Mouse (Mus musculus) embryonic facial prominence, embryonic 12.5 days (tissue): ENCODE results near the gene Tgfbr3. TPM values are rescaled to one million over a fixed set of nuclear protein-coding genes. Genes with fewer than 3 reads are reported as not detected.
A peak's percentile ranks its signal among the peaks of the same experiment; 100 is the strongest.

Experiments used
- ATAC-seq: fragments of 200-750 bp; cut with Nextera tagmentation; 2 replicates; pipeline ENCODE4 v1.8.0; 2017; ENCODE audit not compliant: insufficient number of reproducible peaks, insufficient read depth, low FRiP score, low TSS enrichment
- H3K27ac ChIP-seq: fragments of 300-500 bp; sonication (generic); 2 replicates; pipeline ENCODE4 v1.5.1; 2016; ENCODE audit warnings: mild to moderate bottlenecking
- H3K27me3 ChIP-seq: fragments of 300-500 bp; sonication (generic); 2 replicates; pipeline ENCODE4 v1.6.1; 2016; ENCODE audit warnings: mild to moderate bottlenecking, moderate library complexity
- H3K36me3 ChIP-seq: fragments of 300-500 bp; sonication (generic); 2 replicates; pipeline ENCODE4 v1.6.1; 2016; ENCODE audit warnings: mild to moderate bottlenecking
- H3K4me1 ChIP-seq: fragments of 300-500 bp; sonication (generic); 2 replicates; pipeline ENCODE4 v1.6.1; 2016
- H3K4me2 ChIP-seq: fragments of 300-500 bp; sonication (generic); replicated peaks from 2 replicates; pipeline ENCODE4 v1.6.1; 2016; ENCODE audit warnings: mild to moderate bottlenecking, moderate library complexity
- H3K4me3 ChIP-seq: fragments of 300-500 bp; sonication (generic); 2 replicates; pipeline ENCODE4 v1.5.1; 2016; ENCODE audit warnings: mild to moderate bottlenecking
- H3K9ac ChIP-seq: fragments of 300-500 bp; sonication (generic); 2 replicates; pipeline ENCODE4 v1.6.1; 2016; ENCODE audit warnings: mild to moderate bottlenecking, moderate library complexity
- H3K9me3 ChIP-seq: fragments of 300-500 bp; sonication (generic); 2 replicates; pipeline ENCODE4 v1.6.1; 2016; ENCODE audit warnings: mild to moderate bottlenecking, moderate library complexity
- WGBS: fragments of 180-500 bp; shearing (Covaris S2); methylation state at CpG from one replicate; pipeline ENCODE4 v1.1.7; 2016; 5-methylcytosine and 5-hydroxymethylcytosine counted together
- polyA plus RNA-seq: library from polyadenylated mRNA; unstranded; fragments of >200 nt; fragmentation: Nextera tagmentation; extraction: Ambion mirVana; gene quantifications from 2 replicates; pipeline ENCODE4 v1.2.1, GENCODE M21; 2016

The Tgfbr3 gene
- polyA plus RNA-seq, 1 experiment from 2014 or later: 25.3 TPM

DNA sequence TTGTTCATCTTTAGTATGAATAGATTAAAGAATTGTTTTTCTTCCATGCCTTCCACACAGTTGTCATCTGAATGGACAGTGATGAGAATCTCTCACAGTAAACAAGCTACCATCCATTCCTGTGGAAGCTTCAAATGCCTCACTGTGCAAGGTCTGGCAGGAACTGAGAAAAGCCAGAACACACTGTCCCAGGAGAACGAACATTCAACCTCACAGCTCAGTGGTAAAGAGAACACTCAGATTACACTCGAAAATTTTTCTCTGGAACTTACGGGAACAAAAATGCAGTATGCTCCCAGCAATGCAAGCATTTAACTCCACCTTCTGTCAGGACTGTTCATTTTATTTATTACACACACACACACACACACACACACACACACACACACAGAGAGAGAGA lies 13.2 kb downstream of the Tgfbr3 start:
- H3K4me2 ChIP-seq: no peak overlapping the region
- peak overlapping the region; percentile 60; the same call in 1 of the 2 replicates for H3K27ac ChIP-seq
- ATAC-seq: no peak
- H3K4me3 ChIP-seq: no peak overlapping the region
- H3K4me1 ChIP-seq: peaks cover 44% of the 10 kb centered on the region
- H3K36me3 ChIP-seq: peaks cover 4% of the 10 kb centered on the region; the same call in 1 of the 2 replicates
- no peak overlapping the region for H3K9ac ChIP-seq
- 40% methylated on average over 3 of the region's 3 CpGs for WGBS
- H3K9me3 ChIP-seq: no peaks in the 10 kb centered on the region
- H3K27me3 ChIP-seq: no peaks in the 10 kb centered on the region

DNA sequence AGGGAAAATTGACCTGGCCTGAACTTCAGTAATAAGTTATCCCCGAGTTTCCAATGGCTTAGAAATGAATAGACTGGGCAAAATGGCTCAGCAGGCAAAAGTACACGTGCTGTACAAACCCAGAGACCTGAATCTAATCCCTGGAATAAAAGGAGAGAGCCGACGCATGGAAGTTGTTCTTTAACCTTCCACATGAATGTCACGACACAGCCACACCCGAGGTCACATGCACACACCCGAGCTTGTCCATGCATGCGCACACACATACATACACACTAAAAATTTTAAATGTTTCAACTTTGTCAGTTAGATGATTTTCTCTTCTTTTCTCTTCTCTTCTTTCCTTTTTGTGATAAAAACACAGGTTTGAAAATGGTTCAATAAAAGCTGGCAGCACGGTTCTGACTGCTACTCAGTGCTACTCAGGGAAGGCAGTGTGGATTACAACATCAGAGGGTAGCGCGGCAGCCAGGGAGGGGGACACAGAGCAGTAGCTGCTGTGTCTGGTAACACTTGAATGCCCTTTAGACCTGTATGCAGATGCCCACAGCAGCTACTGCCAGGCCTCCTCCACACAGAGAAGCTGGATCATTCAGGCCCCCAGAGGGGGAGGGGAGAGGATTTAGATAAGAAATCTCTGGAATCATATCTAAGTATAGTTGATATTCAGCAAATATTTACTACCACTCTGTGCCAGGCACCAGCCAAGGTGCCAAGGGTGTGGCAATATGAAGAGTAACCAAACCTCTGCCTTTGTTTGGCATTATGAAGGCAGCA lies 17.0 kb downstream of the Tgfbr3 start:
- WGBS: 56% methylated on average over 11 of the region's 11 CpGs
- no peaks in the 10 kb centered on the region for H3K9me3 ChIP-seq
- ATAC-seq: no peak
- peaks cover 66% of the 10 kb centered on the region for H3K4me1 ChIP-seq
- H3K4me3 ChIP-seq: no peak overlapping the region
- no peak overlapping the region for H3K27ac ChIP-seq
- no peak overlapping the region for H3K4me2 ChIP-seq
- H3K36me3 ChIP-seq: no peaks in the 10 kb centered on the region
- no peak overlapping the region for H3K9ac ChIP-seq
- no peaks in the 10 kb centered on the region for H3K27me3 ChIP-seq

DNA sequence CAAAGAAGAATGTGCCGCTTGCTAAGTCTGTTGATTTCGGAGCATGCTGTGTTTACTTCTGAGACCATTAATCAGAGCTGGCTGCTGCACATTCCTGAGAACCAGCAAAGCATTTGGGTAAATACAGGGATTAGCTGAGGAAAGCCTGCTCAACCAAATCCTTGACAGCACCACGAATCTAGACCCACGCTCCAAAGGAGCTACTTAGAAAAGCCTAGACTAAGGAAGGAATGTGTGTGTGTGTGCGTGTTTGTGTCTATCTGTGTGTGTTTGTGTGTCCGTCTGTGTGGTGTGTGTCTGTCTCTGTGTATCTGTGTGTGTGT lies 20.5 kb downstream of the Tgfbr3 start:
- Histone ChIP-seq H3K36me3 (no peaks in the 10 kb centered on the region), H3K9me3 (no peaks in the 10 kb centered on the region), H3K27ac (peak overlapping the region; percentile 77), H3K4me3 (no peak overlapping the region), H3K4me1 (peaks cover 57% of the 10 kb centered on the region), H3K27me3 (no peaks in the 10 kb centered on the region), H3K4me2 (peak overlapping the region; percentile 30), H3K9ac (no peak overlapping the region)
- ATAC-seq: 0 out of 2 replicates have a peak, but pooled peaks have one; percentile 43
- 23% methylated on average over 6 of the region's 6 CpGs for WGBS

GRCm38 (mm10) chr5:107268121-107269005 lies 21.1 kb downstream of the Tgfbr3 start:
- no peak for ATAC-seq
- no peak overlapping the region for H3K4me3 ChIP-seq

DNA sequence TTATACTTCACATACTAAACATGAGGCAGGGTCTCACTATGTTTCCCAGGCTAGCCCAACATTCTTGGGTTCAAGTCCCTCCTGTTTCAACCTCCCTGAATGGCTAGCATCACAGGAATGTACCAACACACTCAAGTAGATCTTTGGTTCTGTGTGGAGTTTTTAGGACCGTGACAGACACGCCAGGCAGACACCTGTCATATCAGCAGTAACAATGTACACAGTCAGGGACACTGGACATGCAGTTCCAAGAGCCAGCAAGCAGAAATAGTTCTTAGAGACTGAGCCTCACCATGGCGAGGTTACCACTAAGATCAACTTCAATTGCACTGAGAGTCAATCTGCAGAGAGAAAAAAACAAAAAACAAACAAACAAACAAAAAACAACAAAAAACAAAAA lies 22.9 kb downstream of the Tgfbr3 start:
- H3K4me1 ChIP-seq: peaks cover 40% of the 10 kb centered on the region
- no peaks in the 10 kb centered on the region for H3K9me3 ChIP-seq
- H3K4me3 ChIP-seq: no peak overlapping the region
- no peak for ATAC-seq
- WGBS: 93% methylated on average over 3 of the region's 3 CpGs
- H3K27ac ChIP-seq: no peak overlapping the region
- 0 out of 2 replicates have a peak, but pooled peaks cover 5% of the 10 kb centered on the region for H3K36me3 ChIP-seq
- no peaks in the 10 kb centered on the region for H3K27me3 ChIP-seq
- no peak overlapping the region for H3K9ac ChIP-seq
- no peak overlapping the region for H3K4me2 ChIP-seq

More at GRCm38 (mm10) chr5:107268121-107269005, 21.1 kb downstream of the Tgfbr3 start:
- Histone ChIP-seq H3K27ac (peak overlapping the region; percentile 77), H3K9ac (no peak overlapping the region), H3K4me2 (peak overlapping the region; percentile 30), H3K9me3 (no peaks in the 10 kb centered on the region), H3K36me3 (0 out of 2 replicates have a peak, but pooled peaks cover 5% of the 10 kb centered on the region), H3K4me1 (peaks cover 54% of the 10 kb centered on the region), H3K27me3 (no peaks in the 10 kb centered on the region)
- WGBS: 28% methylated on average over 16 of the region's 16 CpGs

- H3K27me3 ChIP-seq: no peaks in the 10 kb centered on the region
- peaks cover 32% of the 10 kb centered on the region for H3K4me1 ChIP-seq
- WGBS: 89% methylated on average over 16 of the region's 16 CpGs
- no peak overlapping the region for H3K27ac ChIP-seq
- H3K4me2 ChIP-seq: no peak overlapping the region
- H3K36me3 ChIP-seq: 0 out of 2 replicates have a peak, but pooled peaks cover 5% of the 10 kb centered on the region
- H3K9me3 ChIP-seq: no peaks in the 10 kb centered on the region
- no peak overlapping the region for H3K4me3 ChIP-seq
- ATAC-seq: no peak
- no peak overlapping the region for H3K9ac ChIP-seq
Measured at GRCm38 (mm10) chr5:107264426-107265360, 24.7 kb downstream of the Tgfbr3 start.

GRCm38 (mm10) chr5:107263836-107264235 lies 25.6 kb downstream of the Tgfbr3 start:
- no peak overlapping the region for H3K4me3 ChIP-seq
- H3K4me2 ChIP-seq: no peak overlapping the region
- 88% methylated on average over 3 of the region's 3 CpGs for WGBS
- no peak overlapping the region for H3K9ac ChIP-seq
- ATAC-seq: no peak
- no peaks in the 10 kb centered on the region for H3K9me3 ChIP-seq
- H3K27me3 ChIP-seq: no peaks in the 10 kb centered on the region
- H3K36me3 ChIP-seq: peaks cover 7% of the 10 kb centered on the region; the same call in 1 of the 2 replicates
- no peak overlapping the region for H3K27ac ChIP-seq
- peaks cover 24% of the 10 kb centered on the region for H3K4me1 ChIP-seq

GRCm38 (mm10) chr5:107261930-107262329 lies 27.5 kb downstream of the Tgfbr3 start:
- Histone ChIP-seq H3K4me3 (no peak overlapping the region), H3K9me3 (no peaks in the 10 kb centered on the region), H3K27me3 (no peaks in the 10 kb centered on the region), H3K4me1 (peaks cover 5% of the 10 kb centered on the region; the same call in 1 of the 2 replicates), H3K4me2 (no peak overlapping the region), H3K36me3 (peaks cover 8% of the 10 kb centered on the region; the same call in 1 of the 2 replicates), H3K27ac (no peak overlapping the region), H3K9ac (no peak overlapping the region)
- no peak for ATAC-seq
- WGBS: 89% methylated on average over 6 of the region's 6 CpGs

GRCm38 (mm10) chr5:107260708-107261495 lies 28.5 kb downstream of the Tgfbr3 start:
- H3K4me3 ChIP-seq: no peak overlapping the region
- no peaks in the 10 kb centered on the region for H3K27me3 ChIP-seq
- H3K4me1 ChIP-seq: peaks cover 4% of the 10 kb centered on the region; the same call in 1 of the 2 replicates
- H3K4me2 ChIP-seq: no peak overlapping the region
- no peaks in the 10 kb centered on the region for H3K9me3 ChIP-seq
- no peak overlapping the region for H3K27ac ChIP-seq
- H3K9ac ChIP-seq: no peak overlapping the region
- 64% methylated on average over 10 of the region's 10 CpGs for WGBS
- no peak for ATAC-seq
- peaks cover 8% of the 10 kb centered on the region; the same call in 1 of the 2 replicates for H3K36me3 ChIP-seq

GRCm38 (mm10) chr5:107259487-107260040 lies 29.9 kb downstream of the Tgfbr3 start:
- Histone ChIP-seq H3K36me3 (peaks cover 10% of the 10 kb centered on the region), H3K9ac (no peak overlapping the region), H3K4me2 (no peak overlapping the region), H3K9me3 (no peaks in the 10 kb centered on the region), H3K4me1 (peaks cover 4% of the 10 kb centered on the region; the same call in 1 of the 2 replicates), H3K27ac (no peak overlapping the region), H3K4me3 (no peak overlapping the region), H3K27me3 (no peaks in the 10 kb centered on the region)
- ATAC-seq: no peak
- 76% methylated on average over 4 of the region's 4 CpGs for WGBS
